Mouse (Mus musculus): ENCODE data around the gene Ost4. TPM values are rescaled to one million over a fixed set of nuclear protein-coding genes. Genes with fewer than 3 reads are reported as not detected.

Gene Ost4
- polyA plus RNA-seq, 2 experiments = 216 to 420 TPM

GRCm38 (mm10) chr5:30869405-30870130 lies 38.0 kb downstream of the Ost4 start:
- Histone ChIP-seq H3K27ac (peak overlapping the region; percentile 28; the same call in 1 of the 2 replicates), H3K4me1 (replicated peaks; ENCODE audit: control insufficient read depth in 2 of 2, insufficient read depth in 2 of 2, low read length in 1 of 2) (peaks cover 7% of the 10 kb centered on the region in 2 experiments), H3K4me2 (ENCODE audit: low read depth) (peak overlapping the region; percentile 80), H3K9me3 (ENCODE audit: control insufficient read depth, low read length) (no peaks in the 10 kb centered on the region), H3K27me3 (ENCODE audit: control insufficient read depth, insufficient read depth, low read length) (no peaks in the 10 kb centered on the region), H3K9ac (replicated peaks) (peak overlapping the region; percentile 94), H3K36me3 (replicated peaks; ENCODE audit: control insufficient read depth, insufficient read depth, low read depth) (peaks cover 36% of the 10 kb centered on the region), H3K4me3 (ENCODE audit: insufficient read depth in 1 of 2, low read depth in 2 of 2, low read length in 2 of 2) (peak overlapping the region; percentile 94 to 95)
- ATAC-seq (ENCODE audit: insufficient read depth) (peak; percentile 94), DNase-seq (ENCODE audit: low read depth in 3 of 3, low spot score in 3 of 3) (peak; percentile 73 to 74 (median 73))
- WGBS (ENCODE audit: insufficient replicate concordance) = under 1% methylated on average over 63 of the region's 63 CpGs
- TF ChIP-seq EP300 (IDR thresholded peaks at IDR 0.05; ENCODE audit: low read depth) (no peak), CTCF (IDR thresholded peaks at IDR 0.05; ENCODE audit: low read depth) (no peak)

- DNase-seq (ENCODE audit: low read depth in 3 of 3, low spot score in 3 of 3) = no peak
- H3K9ac ChIP-seq (replicated peaks) = peak overlapping the region; percentile 94
- H3K36me3 ChIP-seq (replicated peaks; ENCODE audit: control insufficient read depth, insufficient read depth, low read depth) = peaks cover 30% of the 10 kb centered on the region
- no peak overlapping the region for H3K27ac ChIP-seq
- no peak for TF ChIP-seq CTCF (IDR thresholded peaks at IDR 0.05; ENCODE audit: low read depth)
- no peak for TF ChIP-seq EP300 (IDR thresholded peaks at IDR 0.05; ENCODE audit: low read depth)
- H3K9me3 ChIP-seq (ENCODE audit: control insufficient read depth, low read length) = no peaks in the 10 kb centered on the region
- H3K4me1 ChIP-seq (replicated peaks; ENCODE audit: control insufficient read depth in 2 of 2, insufficient read depth in 2 of 2, low read length in 1 of 2) = peaks cover 7% of the 10 kb centered on the region in 2 experiments
- H3K27me3 ChIP-seq (ENCODE audit: control insufficient read depth, insufficient read depth, low read length) = no peaks in the 10 kb centered on the region
- peak overlapping the region; percentile 26 to 94 for H3K4me3 ChIP-seq (ENCODE audit: insufficient read depth in 1 of 2, low read depth in 2 of 2, low read length in 2 of 2)
- 26% methylated on average over 9 of the region's 9 CpGs for WGBS (ENCODE audit: insufficient replicate concordance)
- H3K4me2 ChIP-seq (ENCODE audit: low read depth) = peak overlapping the region; percentile 80
- no peak for ATAC-seq (ENCODE audit: insufficient read depth)
Measured at GRCm38 (mm10) chr5:30868981-30869380, 38.6 kb downstream of the Ost4 start.

- Histone ChIP-seq H3K9ac (replicated peaks) (no peak within 1 kb of the TSS), H3K4me2 (ENCODE audit: low read depth) (no peak within 1 kb of the TSS), H3K36me3 (replicated peaks; ENCODE audit: control insufficient read depth, insufficient read depth, low read depth) (peaks cover 18% of the 10 kb centered on the region), H3K9me3 (ENCODE audit: control insufficient read depth, low read length) (no peaks in the 10 kb centered on the region), H3K27ac (no peak within 1 kb of the TSS), H3K4me1 (replicated peaks; ENCODE audit: control insufficient read depth in 2 of 2, insufficient read depth in 2 of 2, low read length in 1 of 2) (peaks cover 7% of the 10 kb centered on the region in 2 experiments), H3K27me3 (ENCODE audit: control insufficient read depth, insufficient read depth, low read length) (no peaks in the 10 kb centered on the region), H3K4me3 (ENCODE audit: insufficient read depth in 1 of 2, low read depth in 2 of 2, low read length in 2 of 2) (no peak within 1 kb of the TSS)
- 71% methylated on average over 3 of the region's 3 CpGs for WGBS (ENCODE audit: insufficient replicate concordance)
- TF ChIP-seq EP300 (IDR thresholded peaks at IDR 0.05; ENCODE audit: low read depth) (no peak), CTCF (IDR thresholded peaks at IDR 0.05; ENCODE audit: low read depth) (no peak)
- ATAC-seq (ENCODE audit: insufficient read depth) (no peak), DNase-seq (ENCODE audit: low read depth in 3 of 3, low spot score in 3 of 3) (no peak)
Measured at GRCm38 (mm10) chr5:30867712-30868111, 39.9 kb downstream of the Ost4 start, which contains the start of gene Tmem214. TSS of gene Tmem214 (plus strand) at chr5:30868012.

- Histone ChIP-seq H3K27ac (no peak overlapping the region), H3K27me3 (ENCODE audit: control insufficient read depth, insufficient read depth, low read length) (no peaks in the 10 kb centered on the region), H3K9ac (replicated peaks) (no peak overlapping the region), H3K9me3 (ENCODE audit: control insufficient read depth, low read length) (no peaks in the 10 kb centered on the region), H3K36me3 (replicated peaks; ENCODE audit: control insufficient read depth, insufficient read depth, low read depth) (peaks cover 10% of the 10 kb centered on the region), H3K4me2 (ENCODE audit: low read depth) (no peak overlapping the region), H3K4me1 (replicated peaks; ENCODE audit: control insufficient read depth in 2 of 2, insufficient read depth in 2 of 2, low read length in 1 of 2) (peaks cover 7% of the 10 kb centered on the region in 2 experiments), H3K4me3 (ENCODE audit: insufficient read depth in 1 of 2, low read depth in 2 of 2, low read length in 2 of 2) (no peak overlapping the region)
- WGBS (ENCODE audit: insufficient replicate concordance) = 59% methylated on average over 3 of the region's 3 CpGs
- no peak for ATAC-seq (ENCODE audit: insufficient read depth)
- TF ChIP-seq EP300 (IDR thresholded peaks at IDR 0.05; ENCODE audit: low read depth) (no peak), CTCF (IDR thresholded peaks at IDR 0.05; ENCODE audit: low read depth) (no peak)
- no peak for DNase-seq (ENCODE audit: low read depth in 3 of 3, low spot score in 3 of 3)
Measured at GRCm38 (mm10) chr5:30866871-30867270, 40.7 kb downstream of the Ost4 start.

GRCm38 (mm10) chr5:30864322-30864721 lies 43.3 kb downstream of the Ost4 start:
- no peak overlapping the region for H3K27ac ChIP-seq
- no peak overlapping the region for H3K4me2 ChIP-seq (ENCODE audit: low read depth)
- H3K36me3 ChIP-seq (replicated peaks; ENCODE audit: control insufficient read depth, insufficient read depth, low read depth) = no peaks in the 10 kb centered on the region
- no peaks in the 10 kb centered on the region for H3K9me3 ChIP-seq (ENCODE audit: control insufficient read depth, low read length)
- ATAC-seq (ENCODE audit: insufficient read depth) = no peak
- no peak for TF ChIP-seq EP300 (IDR thresholded peaks at IDR 0.05; ENCODE audit: low read depth)
- DNase-seq (ENCODE audit: low read depth in 3 of 3, low spot score in 3 of 3) = no peak
- H3K4me3 ChIP-seq (ENCODE audit: insufficient read depth in 1 of 2, low read depth in 2 of 2, low read length in 2 of 2) = no peak overlapping the region
- no peaks in the 10 kb centered on the region for H3K27me3 ChIP-seq (ENCODE audit: control insufficient read depth, insufficient read depth, low read length)
- 39% methylated on average over 15 of the region's 15 CpGs for WGBS (ENCODE audit: insufficient replicate concordance)
- H3K9ac ChIP-seq (replicated peaks) = no peak overlapping the region
- peaks cover 2 to 4% of the 10 kb centered on the region in 2 experiments; a peak in 2 of 4 replicates for H3K4me1 ChIP-seq (replicated peaks; ENCODE audit: control insufficient read depth in 2 of 2, insufficient read depth in 2 of 2, low read length in 1 of 2)
